Mouse (Mus musculus): ENCODE measurements around the gene Ttl. TPM values are rescaled to one million over a fixed set of nuclear protein-coding genes. Genes with fewer than 3 reads are reported as not detected.

Ttl gene
- polyA plus RNA-seq, 1 experiment: 6.4 TPM

DNA sequence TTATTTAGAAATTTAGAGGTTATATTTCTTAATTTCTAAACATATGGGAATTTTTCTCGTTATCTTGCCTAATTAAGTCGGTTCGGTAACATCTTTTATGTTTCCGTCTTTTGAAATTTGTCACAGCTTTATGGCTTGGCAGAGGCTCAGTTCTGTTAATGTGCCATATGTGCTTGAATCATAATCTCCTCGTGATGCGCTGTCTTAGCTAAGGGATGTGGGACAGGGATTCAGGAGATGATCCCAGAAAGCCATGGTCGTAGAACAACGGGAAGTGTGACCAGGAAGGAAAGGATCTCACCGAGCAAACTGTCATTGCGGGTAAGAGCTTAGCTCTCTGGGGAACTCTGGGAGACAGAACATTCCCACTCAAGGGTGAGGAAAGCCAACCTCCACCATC, 74.2 kb downstream of the Ttl start:
- Histone ChIP-seq H3K4me1 (replicated peaks; ENCODE audit: control insufficient read depth, insufficient read depth, low read length) (no peaks in the 10 kb centered on the region), H3K4me3 (ENCODE audit: control insufficient read depth, insufficient read depth, low read length) (no peak overlapping the region), H3K27me3 (ENCODE audit: control insufficient read depth, insufficient read depth, low read length) (no peaks in the 10 kb centered on the region), H3K36me3 (ENCODE audit: control insufficient read depth, insufficient read depth, low read length) (no peaks in the 10 kb centered on the region), H3K27ac (ENCODE audit: control insufficient read depth, insufficient read depth, low read length) (no peak overlapping the region)
- TF ChIP-seq CTCF (IDR thresholded peaks at IDR 0.05; ENCODE audit: borderline replicate concordance, control insufficient read depth, extremely low read depth, insufficient read depth, low read length, poor library complexity): no peak
- no peak for TF ChIP-seq POLR2A (IDR thresholded peaks at IDR 0.05; ENCODE audit: control insufficient read depth, extremely low read depth, insufficient read depth, low read length, poor library complexity)
- 93% methylated on average over 10 of the region's 10 CpGs for WGBS
- DNase-seq: no peak

Other genes starting within 250 kb of the Ttl start
- gene Tmem87b, start 247.8 kb upstream of the Ttl start, polyA plus RNA-seq (2012; rRNA removed): 16.2 and 18.3 TPM in 2 replicates
- gene Fbln7, start 203.0 kb upstream of the Ttl start, polyA plus RNA-seq (2012; rRNA removed): 0.64 and 0.69 TPM in 2 replicates
- 1.6 and 1.7 TPM in 2 replicates for gene Zc3h8, start 121.9 kb upstream of the Ttl start, polyA plus RNA-seq (2012; rRNA removed)
- 2.5 and 2.6 TPM in 2 replicates for gene Zc3h6, start 98.5 kb upstream of the Ttl start, polyA plus RNA-seq (2012; rRNA removed)
- gene Gm10762, start 98.2 kb upstream of the Ttl start, polyA plus RNA-seq (2012; rRNA removed): 5.9 and 6.4 TPM in 2 replicates
- 0.16 and 0.45 TPM in 2 replicates for gene Vinac1, start 17.8 kb upstream of the Ttl start, polyA plus RNA-seq (2012; rRNA removed)
- 24.2 and 28.0 TPM in 2 replicates for gene Polr1b, start 35.1 kb downstream of the Ttl start, polyA plus RNA-seq (2012; rRNA removed)
- 55.5 and 65.2 TPM in 2 replicates for gene Chchd5, start 63.8 kb downstream of the Ttl start, polyA plus RNA-seq (2012; rRNA removed)
- 77.3 and 82.0 TPM in 2 replicates for gene Slc20a1, start 132.8 kb downstream of the Ttl start, polyA plus RNA-seq (2012; rRNA removed)
- 5.1 and 7.5 TPM in 2 replicates for gene Ckap2l, start 231.3 kb downstream of the Ttl start, polyA plus RNA-seq (2012; rRNA removed)
- gene Il1a, start 244.0 kb downstream of the Ttl start, polyA plus RNA-seq (2012; rRNA removed): 1.1 and 1.5 TPM in 2 replicates